Mouse (Mus musculus) heart, adult 8-10 months (tissue): ENCODE results near the gene Nlrp9c. TPM values are rescaled to one million over a fixed set of nuclear protein-coding genes. Genes with fewer than 3 reads are reported as not detected.
"Not testable (repeated sequence)": the region's sequence is repeated elsewhere in the genome, so short reads cannot be mapped to it uniquely, and the experiment has no call there.

Source experiments
- DNase-seq: peaks from one replicate; pipeline ENCODE4 v3.0.0; 2022; ENCODE audit warnings: low spot score
- total RNA-seq, 4 experiments: library from RNA; stranded (reverse); gene quantifications; 2 replicates each; pipeline ENCODE4 v1.2.4; 2022

The Nlrp9c gene
- not detected for total RNA-seq

DNA sequence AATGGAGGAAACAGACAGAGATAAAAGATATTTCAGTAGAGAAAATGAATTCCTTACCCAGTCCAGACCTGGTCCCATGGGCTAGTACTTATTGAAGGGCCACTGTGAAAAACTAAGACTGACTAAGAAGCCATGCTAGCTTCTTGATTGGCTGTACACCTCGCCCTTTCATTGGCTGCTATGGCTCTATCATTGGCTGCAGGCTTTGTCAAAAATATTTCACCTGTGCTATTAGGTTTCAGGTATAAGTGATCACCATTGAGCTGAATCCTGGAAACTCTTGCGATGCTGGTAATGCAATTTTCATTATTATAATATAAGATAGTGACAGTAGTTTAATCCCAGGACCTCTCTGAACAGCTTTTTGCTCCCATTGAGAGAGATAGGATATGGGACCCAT, at the start of gene Nlrp9c:
Nlrp9c (minus strand) TSS at position 101 of the 400 bp plus-strand sequence.
- DNase-seq = not testable (repeated sequence)

DNA sequence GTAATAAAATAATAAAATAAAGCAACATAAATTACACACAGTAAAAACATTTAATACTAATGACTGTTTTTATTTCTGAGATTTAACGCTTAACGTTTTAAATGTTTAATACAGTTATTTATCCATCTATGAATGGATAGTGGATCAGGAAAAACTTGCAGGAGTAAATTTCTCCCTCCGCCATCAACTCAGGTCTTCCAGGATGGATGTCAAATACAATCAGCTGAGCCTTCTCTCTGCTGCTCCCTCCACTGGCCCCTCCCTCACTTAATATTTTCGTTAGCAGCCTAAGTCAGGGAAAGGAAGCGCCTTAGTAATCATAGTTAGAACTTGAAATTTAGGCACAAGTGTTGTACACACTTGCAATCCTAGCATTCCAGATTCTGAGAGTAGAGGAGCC, 31.3 kb upstream of the Nlrp9c start, which contains the start of gene Nlrp4a:
Nlrp4a (plus strand) TSS at position 301 of the 400 bp plus-strand sequence.
- no peak for DNase-seq

DNA sequence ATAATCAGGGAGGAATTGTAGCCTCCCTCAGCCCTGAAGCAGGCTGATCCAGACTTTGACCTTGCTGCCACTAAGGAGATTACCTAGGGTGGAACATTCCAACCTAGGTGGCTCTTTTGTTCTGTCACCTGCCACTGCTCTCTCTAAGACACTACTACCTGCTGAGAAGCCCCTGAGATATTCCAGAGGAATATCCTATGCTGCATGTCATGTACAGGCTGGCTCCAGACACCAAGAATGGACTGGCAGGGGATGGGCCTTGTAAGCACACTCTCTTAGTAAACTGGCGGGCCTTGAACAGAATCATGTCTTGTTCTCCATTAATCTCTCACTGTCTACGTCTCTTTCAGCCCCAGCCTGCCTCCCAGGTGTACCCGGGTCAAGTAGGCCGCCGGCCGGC, 11.7 kb downstream of the Nlrp9c start:
- not testable (repeated sequence) for DNase-seq

GRCm38 (mm10) chr7:26391137-26391536, 12.4 kb downstream of the Nlrp9c start:
- not testable (repeated sequence) for DNase-seq

- not testable (repeated sequence) for DNase-seq
These were observed 16.8 kb downstream of the Nlrp9c start for GRCm38 (mm10) chr7:26386691-26387090.

DNA sequence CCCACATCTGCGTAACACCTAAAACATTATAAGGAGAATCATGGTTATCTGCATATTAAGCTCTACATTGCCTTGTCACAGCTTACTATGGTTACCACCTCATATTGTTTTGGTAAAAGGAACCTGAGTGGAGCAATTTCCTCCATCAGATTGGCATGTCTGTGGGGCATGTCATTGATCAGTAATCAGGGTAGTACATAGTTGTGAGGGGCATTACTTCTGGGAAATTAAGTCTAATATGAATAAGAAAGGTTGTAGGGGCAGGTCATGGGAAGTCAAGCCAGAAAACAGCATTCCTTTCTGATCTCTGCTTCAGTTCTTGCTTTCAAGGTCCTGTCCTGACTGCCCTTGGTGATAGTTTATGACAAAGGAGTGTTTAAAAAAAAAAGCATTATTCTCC, 22.7 kb downstream of the Nlrp9c start:
- DNase-seq = no peak

- DNase-seq = not testable (repeated sequence)
These were observed 30.3 kb downstream of the Nlrp9c start for GRCm38 (mm10) chr7:26373221-26373620.

GRCm38 (mm10) chr7:26356719-26357118, 46.8 kb downstream of the Nlrp9c start:
- DNase-seq = not testable (repeated sequence)

DNA sequence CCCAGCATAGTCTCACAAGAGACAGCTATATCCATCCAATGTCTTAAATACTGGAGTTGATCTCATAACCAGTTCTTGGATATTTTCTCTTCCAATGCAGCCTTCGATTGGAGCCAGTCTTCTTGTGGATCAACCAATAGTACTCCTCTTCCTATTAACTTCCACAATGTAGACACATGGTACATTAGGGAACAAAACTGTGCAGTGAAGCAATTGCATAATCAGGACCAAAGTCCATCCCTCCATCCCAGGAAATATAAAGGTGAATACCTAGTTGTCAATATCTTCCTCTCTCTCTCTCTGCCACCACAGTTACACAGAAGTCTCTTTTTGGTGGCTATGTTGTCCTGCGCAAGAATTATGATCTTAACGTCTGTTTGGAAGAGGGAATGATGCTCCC, 51.2 kb downstream of the Nlrp9c start:
- DNase-seq = not testable (repeated sequence)

GRCm38 (mm10) chr7:26350177-26350576, 53.3 kb downstream of the Nlrp9c start:
- not testable (repeated sequence) for DNase-seq

- DNase-seq = not testable (repeated sequence)
These were observed 83.1 kb downstream of the Nlrp9c start for GRCm38 (mm10) chr7:26320361-26320760.

DNA sequence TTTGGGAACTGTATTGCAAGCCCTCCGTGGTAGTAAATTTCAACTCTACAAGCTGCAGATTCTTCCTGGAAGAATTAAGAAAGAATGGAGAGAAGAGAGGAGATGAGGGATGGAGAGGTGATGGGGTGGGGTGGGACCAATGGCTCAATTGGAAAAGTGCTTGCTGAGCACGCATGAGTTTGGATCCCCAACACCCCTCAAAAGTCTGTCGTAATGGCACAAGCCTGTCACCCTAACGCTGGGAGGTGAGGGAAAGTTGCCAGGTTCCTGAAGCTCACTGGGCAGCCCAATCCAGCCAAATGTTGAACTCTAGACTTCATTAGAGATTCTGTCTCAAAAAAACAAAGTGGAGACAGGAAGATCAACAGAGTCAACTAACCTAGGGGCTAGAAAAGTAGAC, 87.7 kb downstream of the Nlrp9c start:
- not testable (repeated sequence) for DNase-seq

DNA sequence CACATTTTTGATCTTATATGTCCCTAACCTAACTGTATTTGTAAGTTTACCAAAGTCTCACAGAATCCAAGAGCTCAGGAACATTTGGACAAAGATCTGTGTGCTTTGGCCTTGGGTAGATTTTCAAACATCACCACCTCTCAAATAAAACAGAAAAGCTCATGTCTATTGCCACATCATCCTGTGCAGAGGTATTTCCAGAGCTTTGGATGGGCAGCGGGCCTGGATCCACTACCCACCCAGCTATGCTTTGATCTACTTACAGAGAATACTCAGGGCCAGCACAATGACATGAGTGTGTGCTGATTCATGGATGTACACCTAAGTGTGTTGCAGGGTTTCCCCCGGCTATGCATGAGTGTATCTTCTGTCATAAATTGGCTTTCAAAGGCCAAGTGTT, 88.3 kb downstream of the Nlrp9c start:
- not testable (repeated sequence) for DNase-seq

GRCm38 (mm10) chr7:26311786-26312185, 91.7 kb downstream of the Nlrp9c start:
- not testable (repeated sequence) for DNase-seq

GRCm38 (mm10) chr7:26306926-26307325, 96.6 kb downstream of the Nlrp9c start, which contains the start of gene Cyp2a4:
TSS of gene Cyp2a4 (plus strand) at chr7:26307169.
- not testable (repeated sequence) for DNase-seq

DNA sequence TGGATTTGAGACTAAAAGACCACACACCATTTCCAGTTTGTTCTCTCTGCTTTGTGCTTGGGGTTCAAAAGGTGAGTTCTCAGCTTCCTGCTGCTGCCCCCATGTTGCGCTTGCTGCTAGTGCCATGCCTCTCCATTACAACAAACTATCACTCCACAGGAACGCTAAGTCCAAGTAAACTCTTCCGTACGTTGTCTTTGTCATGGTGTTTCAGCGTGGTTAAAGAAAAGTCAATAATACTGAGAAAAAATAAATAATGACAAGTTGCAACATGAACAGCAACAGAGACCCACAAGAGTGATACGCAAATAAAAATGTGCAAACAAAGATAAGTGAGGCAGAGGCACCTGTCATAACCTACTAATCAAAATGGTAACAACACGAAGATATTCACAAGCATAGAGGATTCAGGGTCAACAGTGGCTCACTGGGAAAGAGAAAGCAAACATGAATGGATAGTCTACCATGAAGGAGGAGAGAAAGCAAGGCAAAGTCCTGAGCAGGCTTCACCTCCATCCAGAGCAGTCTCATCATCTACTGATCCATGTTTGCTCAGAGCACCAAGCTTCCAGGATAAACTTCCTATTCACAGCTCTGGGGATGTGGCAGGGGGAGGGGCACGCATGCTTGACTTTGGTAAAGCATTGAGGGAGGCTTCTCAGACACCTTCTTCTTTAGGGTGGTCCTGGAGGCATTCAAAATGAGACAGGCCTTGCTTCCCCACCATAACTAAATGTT, 99.9 kb downstream of the Nlrp9c start:
- DNase-seq = not testable (repeated sequence)

Other genes starting within 250 kb of the Nlrp9c start
- gene Cyp2b9, start 230.3 kb downstream of the Nlrp9c start, total RNA-seq = not detected
- not detected for gene Vmn1r184, start 143.4 kb downstream of the Nlrp9c start, total RNA-seq
- gene Cyp2a4, start 96.5 kb downstream of the Nlrp9c start, total RNA-seq = not detected
- not detected for gene Nlrp4a, start 31.4 kb upstream of the Nlrp9c start, total RNA-seq
- not detected for gene Nlrp9a, start 131.3 kb upstream of the Nlrp9c start, total RNA-seq
- not detected for gene Vmn1r185, start 214.8 kb upstream of the Nlrp9c start, total RNA-seq